Mouse (Mus musculus) neural tube, embryonic 13.5 days (tissue): ENCODE measurements around the gene Nosip. TPM values are rescaled to one million over a fixed set of nuclear protein-coding genes. Genes with fewer than 3 reads are reported as not detected.
"Not testable (repeated sequence)": the region's sequence is repeated elsewhere in the genome, so short reads cannot be mapped to it uniquely, and the experiment has no call there.

Experiments
- ATAC-seq: fragments of 200-750 bp; cut with Nextera tagmentation; 2 replicates; pipeline ENCODE4 v1.8.0; 2017; ENCODE audit warnings: low read depth, mild to moderate bottlenecking, moderate TSS enrichment, moderate library complexity
- H3K27ac ChIP-seq: fragments of 300-500 bp; sonication (generic); replicated peaks from 2 replicates; pipeline ENCODE4 v1.5.1; 2015; ENCODE audit warnings: moderate library complexity, mild to moderate bottlenecking, inconsistent platforms
- H3K27me3 ChIP-seq: fragments of 300-500 bp; sonication (generic); 2 replicates; pipeline ENCODE4 v1.6.1; 2015; ENCODE audit warnings: mild to moderate bottlenecking, inconsistent platforms
- H3K36me3 ChIP-seq: fragments of 300-500 bp; sonication (generic); 2 replicates; pipeline ENCODE4 v1.6.1; 2015; ENCODE audit warnings: mild to moderate bottlenecking, inconsistent platforms
- H3K4me1 ChIP-seq: fragments of 300-500 bp; sonication (generic); replicated peaks from 2 replicates; pipeline ENCODE4 v1.6.1; 2015; ENCODE audit warnings: inconsistent platforms
- H3K4me2 ChIP-seq: fragments of 300-500 bp; sonication (generic); 2 replicates; pipeline ENCODE4 v1.6.1; 2015; ENCODE audit warnings: inconsistent platforms, mild to moderate bottlenecking, moderate library complexity
- H3K4me3 ChIP-seq: fragments of 300-500 bp; sonication (generic); 2 replicates; pipeline ENCODE4 v1.5.1; 2015; ENCODE audit warnings: mild to moderate bottlenecking, inconsistent platforms
- H3K9ac ChIP-seq: fragments of 300-500 bp; sonication (generic); 2 replicates; pipeline ENCODE4 v1.6.1; 2015; ENCODE audit warnings: moderate library complexity, mild to moderate bottlenecking, inconsistent platforms
- H3K9me3 ChIP-seq: fragments of 300-500 bp; sonication (generic); 2 replicates; pipeline ENCODE4 v1.6.1; 2016; ENCODE audit warnings: inconsistent platforms
- WGBS: fragments of 180-500 bp; shearing (Covaris S2); methylation state at CpG from one replicate; pipeline ENCODE4 v1.1.7; 2015; 5-methylcytosine and 5-hydroxymethylcytosine counted together
- polyA plus RNA-seq: library from polyadenylated mRNA; unstranded; fragments of >200 nt; fragmentation: Nextera tagmentation; extraction: Ambion mirVana; gene quantifications from 2 replicates; pipeline ENCODE4 v1.2.1, GENCODE M21; 2015

The Nosip gene
- 58.9 and 65.6 TPM in 2 replicates for polyA plus RNA-seq

DNA sequence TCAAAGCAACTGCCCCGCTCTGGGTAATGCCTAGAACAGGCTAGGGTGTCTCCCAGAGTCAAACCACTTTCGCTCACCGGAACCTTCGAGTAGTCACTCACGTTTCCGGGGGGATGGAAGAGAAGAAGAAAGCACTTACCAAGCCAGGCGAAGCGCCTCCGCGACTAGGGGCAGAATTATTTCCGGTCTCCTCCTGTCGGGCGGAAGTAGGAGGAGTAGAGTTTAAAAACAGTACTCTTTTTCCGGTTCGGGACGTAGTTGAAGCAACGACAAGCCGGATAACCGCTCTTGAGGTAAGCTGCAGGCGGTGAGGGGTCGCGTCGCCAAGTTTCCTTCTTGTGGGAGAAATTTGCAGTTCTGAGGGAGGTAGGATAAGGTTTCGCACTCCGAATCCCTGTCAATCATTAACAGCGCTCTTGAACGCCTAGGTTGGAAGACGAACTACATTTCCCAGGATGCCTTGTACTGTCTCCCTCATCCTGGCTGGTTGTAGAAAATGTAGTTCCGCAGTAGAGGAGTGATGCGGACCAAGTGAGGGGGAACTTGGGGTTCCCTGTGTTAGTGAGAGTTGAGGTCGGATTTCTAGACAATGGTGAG, at the start of gene Nosip, which contains the start of gene Prrg2:
Nosip (plus strand) TSS at position 191 of the 597 bp plus-strand sequence.
Prrg2 (minus strand) TSS at position 439 of the 597 bp plus-strand sequence.
- Histone ChIP-seq H3K4me2 (peak within 1 kb of the TSS; percentile 62), H3K9ac (peak within 1 kb of the TSS; percentile 76), H3K4me1 (peaks cover 38% of the 10 kb centered on the region), H3K27ac (peak within 1 kb of the TSS; percentile 93), H3K9me3 (no peaks in the 10 kb centered on the region), H3K36me3 (no peaks in the 10 kb centered on the region), H3K27me3 (no peaks in the 10 kb centered on the region), H3K4me3 (peak within 1 kb of the TSS; percentile 66)
- 1% methylated on average over 31 of the region's 31 CpGs for WGBS
- ATAC-seq, result peak; percentile 90

DNA sequence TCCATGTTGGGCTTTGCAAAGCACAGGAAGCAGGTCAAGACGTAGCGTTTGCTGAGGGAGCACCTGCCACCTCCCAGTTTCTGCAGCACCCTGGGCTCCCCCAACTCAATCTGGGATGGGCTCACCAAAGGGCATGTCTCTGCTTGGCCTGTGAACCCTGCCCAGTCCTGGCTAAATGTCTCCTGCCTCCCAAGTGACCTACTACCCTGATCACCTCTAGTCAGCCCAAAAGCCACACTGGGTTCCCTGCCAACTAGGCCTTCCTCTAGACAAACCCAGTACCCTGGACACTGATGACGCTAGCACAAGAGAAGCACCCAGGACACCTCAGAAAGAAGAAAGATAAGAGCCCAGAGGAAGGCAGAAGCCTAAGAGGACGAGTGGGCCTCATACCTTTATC, 49.4 kb upstream of the Nosip start:
- WGBS, result 91% methylated on average over 4 of the region's 4 CpGs
- no peak for ATAC-seq
- Histone ChIP-seq H3K9ac (no peak overlapping the region), H3K4me2 (no peak overlapping the region), H3K27me3 (no peaks in the 10 kb centered on the region), H3K27ac (no peak overlapping the region), H3K4me3 (no peak overlapping the region), H3K9me3 (no peaks in the 10 kb centered on the region), H3K36me3 (peaks cover 57% of the 10 kb centered on the region), H3K4me1 (peaks cover 39% of the 10 kb centered on the region)

DNA sequence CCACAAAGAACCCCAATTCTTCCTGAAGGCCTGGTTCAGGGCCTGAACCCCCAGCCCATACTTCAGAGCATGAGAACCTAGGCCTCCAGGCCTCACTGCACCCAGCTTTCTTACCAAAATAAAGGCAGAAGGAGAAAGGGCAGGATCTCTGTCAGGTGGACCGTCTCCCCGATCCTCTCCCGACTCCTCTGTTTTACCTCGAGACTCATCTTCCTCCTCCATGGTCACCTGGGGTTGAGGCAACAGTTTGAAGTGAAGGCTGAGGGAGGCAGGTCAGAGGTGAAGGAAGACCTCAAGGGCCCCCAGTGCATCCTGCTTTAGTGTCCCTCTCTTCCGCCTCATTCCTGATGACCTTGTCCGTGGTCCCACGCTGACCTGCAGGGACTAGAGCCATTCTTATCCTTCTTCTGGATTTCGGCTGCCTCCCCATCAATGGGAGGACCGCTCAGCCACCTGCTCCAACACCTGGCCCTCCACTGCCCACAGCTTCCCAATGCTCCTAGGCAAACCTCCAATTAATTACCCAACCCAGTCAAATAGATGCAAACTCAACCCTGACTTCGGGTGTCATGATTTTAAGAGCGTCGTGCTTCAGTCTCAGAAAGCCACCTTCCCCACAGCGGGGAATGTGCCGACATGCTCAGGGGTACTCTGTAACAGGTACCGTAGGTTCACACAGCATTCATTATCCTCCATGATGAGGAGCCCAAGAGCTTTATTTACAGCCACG, 48.7 kb upstream of the Nosip start:
- Histone ChIP-seq H3K27me3 (no peaks in the 10 kb centered on the region), H3K9ac (no peak overlapping the region), H3K27ac (no peak overlapping the region), H3K4me3 (no peak overlapping the region), H3K4me2 (no peak overlapping the region), H3K4me1 (peaks cover 45% of the 10 kb centered on the region), H3K36me3 (peaks cover 50% of the 10 kb centered on the region), H3K9me3 (no peaks in the 10 kb centered on the region)
- WGBS, result 94% methylated on average over 16 of the region's 16 CpGs
- no peak for ATAC-seq

- Histone ChIP-seq H3K4me1 (peaks cover 50% of the 10 kb centered on the region), H3K4me2 (peak overlapping the region; percentile 77; the same call in 1 of the 2 replicates), H3K36me3 (peaks cover 44% of the 10 kb centered on the region), H3K4me3 (no peak overlapping the region), H3K9me3 (no peaks in the 10 kb centered on the region), H3K27me3 (no peaks in the 10 kb centered on the region), H3K27ac (no peak overlapping the region), H3K9ac (no peak overlapping the region)
- ATAC-seq, result no peak
- 96% methylated on average over 3 of the region's 3 CpGs for WGBS
Measured at GRCm38 (mm10) chr7:45014096-45014451, 48.2 kb upstream of the Nosip start.

DNA sequence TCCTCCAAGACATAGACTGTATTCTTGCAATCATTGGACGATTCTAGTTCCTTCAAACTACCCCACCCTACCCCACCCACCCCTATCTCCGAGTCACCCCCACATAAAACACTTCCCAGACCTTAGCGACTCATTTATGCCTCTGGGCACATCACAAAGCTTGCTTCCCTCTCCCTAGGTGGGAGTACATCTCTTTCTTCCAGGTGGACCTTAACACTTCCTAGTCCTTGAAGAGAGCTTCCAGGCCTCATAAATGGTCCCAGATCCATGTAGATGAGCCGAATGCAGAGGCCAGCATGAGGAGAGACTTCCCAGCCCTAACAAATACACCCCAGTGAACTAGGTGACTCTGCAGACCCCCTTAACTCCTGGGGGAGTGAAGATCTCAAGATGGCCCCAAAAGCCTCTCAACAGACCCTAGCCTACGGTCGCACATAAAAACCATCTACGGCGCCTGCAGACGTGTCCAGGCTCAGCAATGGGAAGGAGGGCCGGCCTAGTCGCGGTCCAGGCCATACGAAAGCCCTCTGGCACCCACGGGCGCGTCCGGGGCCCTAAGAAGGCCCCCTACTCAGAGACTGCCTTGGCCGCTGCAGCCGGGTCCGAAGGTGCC, 46.8 kb upstream of the Nosip start:
- H3K4me2 ChIP-seq, result peak overlapping the region; percentile 77
- H3K9me3 ChIP-seq, result no peaks in the 10 kb centered on the region
- ATAC-seq, result no peak
- H3K27me3 ChIP-seq, result no peaks in the 10 kb centered on the region
- peaks cover 31% of the 10 kb centered on the region for H3K36me3 ChIP-seq
- peaks cover 51% of the 10 kb centered on the region for H3K4me1 ChIP-seq
- H3K9ac ChIP-seq, result peak overlapping the region; percentile 87
- H3K27ac ChIP-seq, result peak overlapping the region; percentile 83
- peak overlapping the region; percentile 80 for H3K4me3 ChIP-seq
- WGBS, result 3% methylated on average over 20 of the region's 20 CpGs

GRCm38 (mm10) chr7:45015957-45016612, 46.1 kb upstream of the Nosip start, which contains the start of gene Scaf1:
Scaf1 (minus strand) TSS chr7:45016363.
- Histone ChIP-seq H3K4me1 (peaks cover 51% of the 10 kb centered on the region), H3K27me3 (no peaks in the 10 kb centered on the region), H3K9ac (peak within 1 kb of the TSS; percentile 87), H3K4me2 (peak within 1 kb of the TSS; percentile 78), H3K36me3 (peaks cover 25% of the 10 kb centered on the region), H3K4me3 (peak within 1 kb of the TSS; percentile 80), H3K9me3 (no peaks in the 10 kb centered on the region), H3K27ac (peak within 1 kb of the TSS; percentile 90)
- under 1% methylated on average over 67 of the region's 69 CpGs for WGBS
- peak; percentile 94 for ATAC-seq

DNA sequence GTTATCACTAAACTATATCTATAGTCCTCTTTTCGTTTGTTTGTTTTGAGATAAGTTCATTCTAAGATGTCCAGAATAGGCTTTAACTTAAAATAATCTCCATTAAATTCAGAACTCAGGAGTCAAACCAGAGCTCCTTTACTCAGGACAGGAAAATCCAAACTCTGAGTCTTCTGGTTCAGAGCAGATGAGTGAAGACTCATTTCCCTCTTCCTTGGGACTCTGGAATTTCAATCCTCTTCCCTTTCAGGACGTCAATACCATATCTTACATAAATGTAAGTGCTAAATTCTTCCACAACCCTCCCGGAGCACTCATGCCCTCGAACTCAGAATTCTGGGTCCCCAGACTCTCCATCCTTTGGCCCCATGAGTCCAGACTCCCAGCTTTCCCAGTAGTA, 45.5 kb upstream of the Nosip start:
- Histone ChIP-seq H3K9ac (peak overlapping the region; percentile 60), H3K9me3 (no peaks in the 10 kb centered on the region), H3K4me1 (peaks cover 51% of the 10 kb centered on the region), H3K27me3 (no peaks in the 10 kb centered on the region), H3K4me3 (peak overlapping the region; percentile 80), H3K36me3 (peaks cover 19% of the 10 kb centered on the region), H3K27ac (peak overlapping the region; percentile 90), H3K4me2 (peak overlapping the region; percentile 78)
- no peak for ATAC-seq
- WGBS, result 4% methylated on average over 4 of the region's 4 CpGs

DNA sequence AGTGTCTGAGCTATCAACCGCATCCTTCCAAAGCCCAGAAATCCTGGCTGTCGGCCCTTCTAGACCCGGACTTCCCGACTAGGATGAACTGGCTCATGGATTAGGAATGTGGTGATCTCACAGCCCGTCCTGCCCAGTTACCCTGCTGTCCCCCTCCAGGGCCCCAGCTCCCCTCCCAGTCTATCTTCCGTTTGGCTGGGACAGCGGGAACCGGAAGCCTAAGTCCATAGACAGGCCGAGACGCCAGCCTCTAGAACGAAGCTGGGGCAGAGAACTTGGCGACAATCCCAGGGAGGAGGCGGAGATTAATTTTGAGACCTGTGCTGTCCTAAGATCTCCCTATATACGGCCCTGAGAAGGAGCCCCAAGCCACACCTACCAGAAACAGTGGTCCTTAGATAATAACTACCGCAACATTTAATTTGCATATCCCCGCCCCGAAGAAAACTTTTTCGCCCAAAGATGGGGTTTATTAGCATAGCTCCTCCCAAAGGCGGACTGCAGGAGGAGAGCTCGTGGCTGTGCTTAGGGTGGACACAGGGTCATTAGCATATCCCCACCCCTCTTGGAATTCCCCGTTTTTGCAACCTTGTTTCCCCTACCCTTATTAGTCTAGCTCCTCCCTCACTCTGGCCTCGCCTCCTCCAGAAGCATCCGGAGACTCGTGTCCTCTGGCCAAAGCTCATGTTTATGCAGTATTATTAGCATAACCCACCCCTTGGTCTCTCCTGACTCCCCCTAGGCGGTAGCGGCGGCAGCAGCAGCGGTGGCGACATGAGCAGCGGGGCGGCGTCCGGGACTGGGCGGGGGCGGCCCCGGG, 44.8 kb upstream of the Nosip start, which contains the start of gene Rras:
Rras (plus strand) TSS at position 720 of the 820 bp plus-strand sequence.
- Histone ChIP-seq H3K36me3 (peaks cover 12% of the 10 kb centered on the region), H3K4me3 (peak within 1 kb of the TSS; percentile 80), H3K4me1 (peaks cover 51% of the 10 kb centered on the region), H3K9ac (peak within 1 kb of the TSS; percentile 73), H3K27me3 (no peaks in the 10 kb centered on the region), H3K4me2 (peak within 1 kb of the TSS; percentile 78), H3K9me3 (no peaks in the 10 kb centered on the region), H3K27ac (peak within 1 kb of the TSS; percentile 90)
- ATAC-seq, result peak; percentile 79
- WGBS, result under 1% methylated on average over 36 of the region's 36 CpGs

GRCm38 (mm10) chr7:45019031-45019571, 43.1 kb upstream of the Nosip start:
- Histone ChIP-seq H3K4me2 (peak overlapping the region; percentile 78), H3K9me3 (no peaks in the 10 kb centered on the region), H3K9ac (0 out of 2 replicates have a peak overlapping the region, but pooled peaks have one; percentile 73), H3K27ac (no peak overlapping the region), H3K36me3 (no peaks in the 10 kb centered on the region), H3K4me3 (no peak overlapping the region; the same call in 1 of the 2 replicates), H3K4me1 (peaks cover 38% of the 10 kb centered on the region), H3K27me3 (no peaks in the 10 kb centered on the region)
- ATAC-seq, result no peak
- 43% methylated on average over 8 of the region's 8 CpGs for WGBS

DNA sequence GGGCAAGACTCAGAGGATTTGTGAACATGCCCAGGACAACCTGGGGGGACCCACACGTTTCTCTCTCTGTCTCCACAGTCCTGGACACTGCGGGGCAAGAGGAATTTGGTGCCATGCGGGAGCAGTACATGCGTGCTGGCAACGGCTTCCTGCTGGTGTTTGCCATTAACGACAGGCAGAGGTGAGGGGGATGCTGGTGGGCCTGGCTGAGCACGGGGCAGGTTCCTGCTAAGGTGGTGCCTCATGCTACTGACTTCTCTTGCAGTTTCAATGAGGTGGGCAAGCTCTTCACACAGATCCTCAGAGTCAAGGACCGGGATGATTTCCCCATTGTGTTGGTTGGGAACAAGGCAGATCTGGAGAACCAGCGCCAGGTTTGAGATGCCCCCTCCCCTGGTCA, 42.0 kb upstream of the Nosip start:
- H3K27me3 ChIP-seq, result no peaks in the 10 kb centered on the region
- H3K9ac ChIP-seq, result no peak overlapping the region
- no peaks in the 10 kb centered on the region for H3K36me3 ChIP-seq
- no peak overlapping the region for H3K4me3 ChIP-seq
- no peak for ATAC-seq
- H3K4me1 ChIP-seq, result peaks cover 28% of the 10 kb centered on the region
- no peaks in the 10 kb centered on the region for H3K9me3 ChIP-seq
- WGBS, result 82% methylated on average over 9 of the region's 9 CpGs
- H3K4me2 ChIP-seq, result no peak overlapping the region
- no peak overlapping the region for H3K27ac ChIP-seq

DNA sequence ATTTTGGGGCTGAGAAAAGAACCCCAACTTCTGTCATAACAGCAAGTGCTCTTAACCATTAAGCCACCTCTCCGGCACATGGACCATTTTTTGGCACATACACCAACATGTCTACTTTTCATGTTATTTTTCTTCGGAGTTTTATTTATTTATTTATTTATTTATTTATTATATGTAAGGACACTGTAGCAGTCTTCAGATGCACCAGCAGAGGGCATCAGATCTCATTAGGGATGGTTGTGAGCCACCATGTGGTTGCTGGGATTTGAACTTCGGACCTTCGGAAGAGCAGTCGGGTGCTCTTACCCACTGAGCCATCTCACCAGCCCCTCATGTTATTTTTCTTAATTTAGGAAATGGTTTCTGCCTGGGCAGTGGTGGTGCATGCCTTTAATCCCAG, 38.5 kb upstream of the Nosip start:
- WGBS, result 74% methylated on average over 5 of the region's 5 CpGs
- ATAC-seq, H3K9ac ChIP-seq: not testable (repeated sequence)

More for the DNA sequence above, 38.5 kb upstream of the Nosip start:
- H3K9me3 ChIP-seq, H3K4me2 ChIP-seq, H3K27me3 ChIP-seq, H3K4me3 ChIP-seq, H3K27ac ChIP-seq: not testable (repeated sequence)
- Histone ChIP-seq H3K4me1 (peaks cover 20% of the 10 kb centered on the region), H3K36me3 (peaks cover 22% of the 10 kb centered on the region)
